Mouse (Mus musculus): ENCODE measurements at regions not wholly inside any gene's neighbourhood (a gene's known extent, or its start where the extent isn't known, plus 50 kb on each side); places are given as distances from the start of the nearest gene placed in this dataset.

DNA sequence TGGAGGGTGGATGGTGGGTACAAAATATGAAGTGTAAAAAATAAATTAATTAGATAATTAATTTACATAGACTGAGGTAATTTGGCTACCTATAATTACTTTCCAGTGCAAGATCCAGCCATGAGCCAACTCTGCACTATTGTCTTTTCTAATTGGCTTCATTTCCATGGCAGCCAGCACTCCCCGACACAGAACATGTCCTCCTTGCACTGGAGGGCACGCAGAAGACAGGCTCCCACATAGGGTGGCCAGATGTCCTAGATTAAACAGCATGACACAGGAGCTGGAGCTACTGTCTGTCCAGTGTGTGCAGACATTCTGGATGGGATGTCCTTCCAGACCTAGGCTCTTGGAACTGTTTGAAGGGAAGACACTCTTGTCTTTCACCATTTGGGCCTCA lies 278.0 kb downstream of the Inhba start:
- ATAC-seq (ENCODE audit: low FRiP score, low TSS enrichment) (no peak), DNase-seq (ENCODE audit: low spot score) (no peak)
- H3K27ac ChIP-seq (replicated peaks) = no peak overlapping the region
- H3K9ac ChIP-seq (ENCODE audit: low read length) = no peak overlapping the region
- H3K4me1 ChIP-seq (replicated peaks; ENCODE audit: control insufficient read depth, insufficient read depth) = no peaks in the 10 kb centered on the region
- TF ChIP-seq EP300 (optimal IDR thresholded peaks at IDR 0.05) (no peak), CTCF (IDR thresholded peaks at IDR 0.05; ENCODE audit: low read depth) (no peak)
- H3K27me3 ChIP-seq (ENCODE audit: control insufficient read depth, insufficient read depth, low read length) = no peaks in the 10 kb centered on the region
- no peaks in the 10 kb centered on the region for H3K9me3 ChIP-seq (ENCODE audit: control insufficient read depth, low read length)
- 80% methylated on average over 2 of the region's 2 CpGs for WGBS
- H3K4me2 ChIP-seq (replicated peaks; ENCODE audit: low read depth) = no peak overlapping the region
- no peaks in the 10 kb centered on the region for H3K36me3 ChIP-seq (ENCODE audit: control insufficient read depth, insufficient read depth, low read length)
- H3K4me3 ChIP-seq (ENCODE audit: low read depth, low read length) = no peak overlapping the region

DNA sequence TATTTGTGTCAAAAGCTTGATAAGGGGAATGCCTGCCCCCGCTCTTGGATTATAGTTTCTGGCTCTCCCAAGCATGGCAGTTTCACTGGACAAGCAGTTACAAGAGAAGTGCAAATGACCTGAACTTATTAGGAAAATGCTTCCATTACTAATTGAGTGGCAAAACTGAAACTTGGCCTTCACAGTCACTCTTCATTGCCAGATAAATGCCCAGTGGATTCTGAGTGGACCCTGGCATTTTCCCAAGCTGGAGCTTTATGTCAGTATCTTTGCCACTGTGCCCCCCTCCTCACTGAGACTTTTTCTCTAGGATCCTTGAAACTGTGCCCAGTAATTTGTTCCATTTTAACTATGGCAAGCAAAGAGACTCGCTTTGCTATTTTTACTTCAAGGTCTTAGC lies 279.1 kb downstream of the Inhba start:
- Histone ChIP-seq H3K4me3 (ENCODE audit: low read depth, low read length) (no peak overlapping the region), H3K27ac (replicated peaks) (no peak overlapping the region), H3K4me2 (replicated peaks; ENCODE audit: low read depth) (no peak overlapping the region), H3K27me3 (ENCODE audit: control insufficient read depth, insufficient read depth, low read length) (no peaks in the 10 kb centered on the region), H3K36me3 (ENCODE audit: control insufficient read depth, insufficient read depth, low read length) (no peaks in the 10 kb centered on the region), H3K9me3 (ENCODE audit: control insufficient read depth, low read length) (no peaks in the 10 kb centered on the region), H3K4me1 (replicated peaks; ENCODE audit: control insufficient read depth, insufficient read depth) (no peaks in the 10 kb centered on the region), H3K9ac (ENCODE audit: low read length) (no peak overlapping the region)
- no peak for TF ChIP-seq EP300 (optimal IDR thresholded peaks at IDR 0.05)
- no peak for TF ChIP-seq CTCF (IDR thresholded peaks at IDR 0.05; ENCODE audit: low read depth)
- ATAC-seq (ENCODE audit: low FRiP score, low TSS enrichment) (no peak), DNase-seq (ENCODE audit: low spot score) (no peak)
- 61% methylated on average over 2 of the region's 2 CpGs for WGBS

DNA sequence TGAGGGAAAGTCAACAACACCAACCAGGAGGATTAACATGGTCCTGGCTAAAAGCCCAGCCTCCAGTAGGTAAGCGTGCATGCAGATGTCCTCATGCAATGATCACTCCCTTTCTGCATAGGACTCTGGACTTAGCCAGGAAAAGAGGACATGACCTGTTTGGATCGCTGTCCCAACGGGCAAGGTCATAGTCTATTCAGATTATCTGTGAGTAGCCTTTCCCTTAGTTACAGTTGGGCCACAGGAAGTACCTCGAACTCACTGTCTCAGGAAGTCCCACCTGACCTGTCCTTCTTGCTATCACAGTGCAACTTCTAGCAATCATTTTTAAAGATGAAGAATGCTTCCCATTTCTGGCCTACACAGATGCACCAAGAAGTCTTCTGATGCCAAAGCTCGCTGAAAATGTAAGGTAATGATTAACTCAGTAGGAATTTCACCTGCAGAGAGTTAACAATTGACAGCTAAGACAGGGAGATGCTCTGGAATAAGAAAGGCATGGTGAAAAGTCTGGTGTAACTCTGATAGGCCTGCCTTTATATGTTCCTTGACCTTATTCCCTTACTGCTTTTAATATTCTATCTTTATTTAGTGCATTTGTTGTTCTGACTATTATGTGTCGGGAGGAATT lies 280.1 kb downstream of the Inhba start:
- H3K4me3 ChIP-seq (ENCODE audit: low read depth, low read length) = no peak overlapping the region
- no peak overlapping the region for H3K4me2 ChIP-seq (replicated peaks; ENCODE audit: low read depth)
- no peak for DNase-seq (ENCODE audit: low spot score)
- H3K27ac ChIP-seq (replicated peaks) = no peak overlapping the region
- peak; percentile 57; the same call in 1 of the 2 replicates for ATAC-seq (ENCODE audit: low FRiP score, low TSS enrichment)
- H3K9ac ChIP-seq (ENCODE audit: low read length) = no peak overlapping the region
- H3K9me3 ChIP-seq (ENCODE audit: control insufficient read depth, low read length) = no peaks in the 10 kb centered on the region
- H3K4me1 ChIP-seq (replicated peaks; ENCODE audit: control insufficient read depth, insufficient read depth) = no peaks in the 10 kb centered on the region
- no peaks in the 10 kb centered on the region for H3K36me3 ChIP-seq (ENCODE audit: control insufficient read depth, insufficient read depth, low read length)
- no peaks in the 10 kb centered on the region for H3K27me3 ChIP-seq (ENCODE audit: control insufficient read depth, insufficient read depth, low read length)
- WGBS = 78% methylated on average over 6 of the region's 6 CpGs
- TF ChIP-seq EP300 (optimal IDR thresholded peaks at IDR 0.05) (no peak), CTCF (IDR thresholded peaks at IDR 0.05; ENCODE audit: low read depth) (no peak)

DNA sequence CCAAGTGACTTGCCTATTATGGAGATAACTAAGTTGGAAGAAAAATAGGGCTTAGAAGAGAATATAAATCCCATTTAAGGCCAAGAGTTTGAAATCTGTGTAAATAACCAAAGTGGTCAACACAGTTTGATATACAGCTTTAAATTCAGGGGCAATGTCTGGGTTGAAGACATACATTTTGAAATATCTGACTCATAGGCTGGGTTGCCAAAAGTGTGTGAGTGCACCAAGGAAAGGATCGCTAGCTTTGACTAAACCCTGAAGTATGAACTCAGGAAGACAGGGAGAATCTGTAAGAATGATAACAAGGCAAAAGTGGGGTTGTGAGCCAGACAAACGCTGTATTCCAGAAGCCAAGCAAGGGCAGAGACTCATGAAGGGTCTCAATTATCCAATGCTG lies 288.1 kb downstream of the Inhba start:
- 48% methylated on average over 2 of the region's 2 CpGs for WGBS
- TF ChIP-seq EP300 (optimal IDR thresholded peaks at IDR 0.05) (no peak), CTCF (IDR thresholded peaks at IDR 0.05; ENCODE audit: low read depth) (no peak)
- H3K4me1 ChIP-seq (replicated peaks; ENCODE audit: control insufficient read depth, insufficient read depth) = no peaks in the 10 kb centered on the region

DNA sequence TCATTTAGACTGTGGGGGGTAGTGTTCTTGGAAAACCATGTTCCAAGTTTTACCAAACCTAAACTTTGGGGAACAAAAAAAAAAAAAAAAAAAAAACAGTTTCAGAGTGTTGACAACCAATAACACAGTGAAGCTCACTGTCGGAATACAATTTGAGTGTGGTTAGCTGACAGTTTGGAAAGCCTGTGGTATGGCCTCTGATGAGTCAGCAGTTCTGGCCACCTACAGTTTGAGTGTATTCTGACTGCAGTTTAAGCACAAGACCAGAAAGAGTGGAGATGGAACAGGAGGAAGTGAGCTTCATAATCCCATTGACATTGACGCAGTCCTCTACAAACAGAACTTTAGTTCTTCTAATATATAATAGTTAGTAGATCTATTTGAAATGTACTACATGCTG lies 303.0 kb downstream of the Inhba start:
- WGBS = 85% methylated on average over 2 of the region's 2 CpGs
- no peak for DNase-seq (ENCODE audit: low spot score)

More for the DNA sequence above, 288.1 kb downstream of the Inhba start:
- Histone ChIP-seq H3K9me3 (ENCODE audit: control insufficient read depth, low read length) (no peaks in the 10 kb centered on the region), H3K36me3 (ENCODE audit: control insufficient read depth, insufficient read depth, low read length) (no peaks in the 10 kb centered on the region), H3K27me3 (ENCODE audit: control insufficient read depth, insufficient read depth, low read length) (no peaks in the 10 kb centered on the region), H3K4me2 (replicated peaks; ENCODE audit: low read depth) (no peak overlapping the region), H3K4me3 (ENCODE audit: low read depth, low read length) (no peak overlapping the region), H3K9ac (ENCODE audit: low read length) (no peak overlapping the region), H3K27ac (replicated peaks) (no peak overlapping the region)
- no peak for DNase-seq (ENCODE audit: low spot score)
- no peak for ATAC-seq (ENCODE audit: low FRiP score, low TSS enrichment)

GRCm38 (mm10) chr13:16315689-16316088 lies 304.0 kb downstream of the Inhba start:
- H3K4me2 ChIP-seq (replicated peaks; ENCODE audit: low read depth) = no peak overlapping the region
- H3K4me1 ChIP-seq (replicated peaks; ENCODE audit: control insufficient read depth, insufficient read depth) = no peaks in the 10 kb centered on the region
- H3K9ac ChIP-seq (ENCODE audit: low read length) = no peak overlapping the region
- H3K27me3 ChIP-seq (ENCODE audit: control insufficient read depth, insufficient read depth, low read length) = no peaks in the 10 kb centered on the region
- DNase-seq (ENCODE audit: low spot score) (no peak), ATAC-seq (ENCODE audit: low FRiP score, low TSS enrichment) (no peak)
- no peaks in the 10 kb centered on the region for H3K9me3 ChIP-seq (ENCODE audit: control insufficient read depth, low read length)
- no peak overlapping the region for H3K27ac ChIP-seq (replicated peaks)
- H3K36me3 ChIP-seq (ENCODE audit: control insufficient read depth, insufficient read depth, low read length) = no peaks in the 10 kb centered on the region
- 45% methylated on average over 2 of the region's 2 CpGs for WGBS
- H3K4me3 ChIP-seq (ENCODE audit: low read depth, low read length) = no peak overlapping the region
- TF ChIP-seq CTCF (IDR thresholded peaks at IDR 0.05; ENCODE audit: low read depth) (no peak), EP300 (optimal IDR thresholded peaks at IDR 0.05) (no peak)

More for the DNA sequence above, 303.0 kb downstream of the Inhba start:
- Histone ChIP-seq H3K4me3 (ENCODE audit: low read depth, low read length) (no peak overlapping the region), H3K27me3 (ENCODE audit: control insufficient read depth, insufficient read depth, low read length) (no peaks in the 10 kb centered on the region), H3K4me2 (replicated peaks; ENCODE audit: low read depth) (no peak overlapping the region), H3K9me3 (ENCODE audit: control insufficient read depth, low read length) (no peaks in the 10 kb centered on the region), H3K27ac (replicated peaks) (no peak overlapping the region), H3K4me1 (replicated peaks; ENCODE audit: control insufficient read depth, insufficient read depth) (no peaks in the 10 kb centered on the region), H3K9ac (ENCODE audit: low read length) (no peak overlapping the region), H3K36me3 (ENCODE audit: control insufficient read depth, insufficient read depth, low read length) (no peaks in the 10 kb centered on the region)
- TF ChIP-seq CTCF (IDR thresholded peaks at IDR 0.05; ENCODE audit: low read depth) = no peak
- no peak for TF ChIP-seq EP300 (optimal IDR thresholded peaks at IDR 0.05)
- no peak for ATAC-seq (ENCODE audit: low FRiP score, low TSS enrichment)

Data from stomach, postnatal 0 days (tissue).